Mouse (Mus musculus) left cerebral cortex, adult 2 months (tissue): Measurements from ENCODE around the gene Stx6. TPM values are rescaled to one million over a fixed set of nuclear protein-coding genes. Genes with fewer than 3 reads are reported as not detected.
A peak's percentile ranks its signal among the peaks of the same experiment; 100 is the strongest.

Source experiments
- DNase-seq, 2 experiments: peaks; one replicate each; pipeline ENCODE4 v3.0.0; 2021 to 2022; ENCODE audit warnings: low spot score in 2 of 2, mixed read lengths in 1 of 2; ENCODE audit errors: extremely low spot score in 1 of 2
- H3K27ac ChIP-seq: fragments of 200-600 bp; 2 replicates; pipeline ENCODE4 v1.8.1; 2022
- H3K4me3 ChIP-seq: fragments of 200-600 bp; 2 replicates; pipeline ENCODE4 v1.8.1; 2022
- CTCF ChIP-seq: fragments of 200-600 bp; IDR thresholded peaks from 2 replicates; pipeline ENCODE4 v1.8.1; 2022; ENCODE audit warnings: antibody characterized with exemption, mild to moderate bottlenecking, moderate library complexity
- intact Hi-C: fragments of 180-260 bp; cut with DNase I; formaldehyde crosslinking; loops from one replicate; pipeline ENCODE4 v1.15.1; 2025
- total RNA-seq, 2 experiments: library from RNA; stranded (reverse); gene quantifications; 2 replicates each; pipeline ENCODE4 v1.2.3; 2021

The Stx6 gene
- total RNA-seq, 2 experiments from 2014 or later: 114 to 120 TPM

GRCm38 (mm10) chr1:155223849-155224554 lies 65.5 kb downstream of the Stx6 start:
- peak; percentile 74 to 79 for DNase-seq
- no peak overlapping the region for H3K4me3 ChIP-seq
- intact Hi-C loops: no loop called here
- H3K27ac ChIP-seq: no peak overlapping the region
- peak; percentile 88 for TF ChIP-seq CTCF

- peak overlapping the region; percentile 68 for H3K27ac ChIP-seq
- DNase-seq: no peak
- no peak for TF ChIP-seq CTCF
- no peak overlapping the region for H3K4me3 ChIP-seq
- intact Hi-C loops: no loop called here
These were observed 71.2 kb downstream of the Stx6 start for GRCm38 (mm10) chr1:155229464-155230411.

GRCm38 (mm10) chr1:155232385-155232784 lies 73.9 kb downstream of the Stx6 start:
- intact Hi-C loops: no loop called here
- 0 out of 2 replicates have a peak overlapping the region, but pooled peaks have one; percentile 50 for H3K27ac ChIP-seq
- no peak for DNase-seq
- H3K4me3 ChIP-seq: no peak overlapping the region
- no peak for TF ChIP-seq CTCF

GRCm38 (mm10) chr1:155232786-155233185 lies 74.3 kb downstream of the Stx6 start:
- DNase-seq: no peak
- Histone ChIP-seq H3K27ac (peak overlapping the region; percentile 92; the same call in 1 of the 2 replicates), H3K4me3 (no peak overlapping the region)
- intact Hi-C loops: no loop called here
- TF ChIP-seq CTCF: no peak

- H3K27ac ChIP-seq: peak overlapping the region; percentile 92
- no peak for DNase-seq
- intact Hi-C loops: no loop called here
- TF ChIP-seq CTCF: no peak
- H3K4me3 ChIP-seq: no peak overlapping the region
These were observed 74.9 kb downstream of the Stx6 start for GRCm38 (mm10) chr1:155233378-155233777.

- no peak overlapping the region for H3K4me3 ChIP-seq
- intact Hi-C loops: loop anchor here (1.0 kb wide), 1 partner anchor 47 kb away; no protein-coding TSS in a partner anchor
- H3K27ac ChIP-seq: peak overlapping the region; percentile 92
- TF ChIP-seq CTCF: no peak
- peak in 1 of 2 experiments; percentile 49 for DNase-seq
These were observed 75.6 kb downstream of the Stx6 start for GRCm38 (mm10) chr1:155233931-155234607.

GRCm38 (mm10) chr1:155235641-155236040 lies 77.1 kb downstream of the Stx6 start:
- DNase-seq: no peak
- Histone ChIP-seq H3K4me3 (no peak overlapping the region), H3K27ac (peak overlapping the region; percentile 90)
- TF ChIP-seq CTCF: no peak
- intact Hi-C loops: no loop called here

- Histone ChIP-seq H3K27ac (peak overlapping the region; percentile 90), H3K4me3 (no peak overlapping the region)
- intact Hi-C loops: no loop called here
- TF ChIP-seq CTCF: no peak
- peak in 1 of 2 experiments; percentile 23 for DNase-seq
These were observed 78.0 kb downstream of the Stx6 start for GRCm38 (mm10) chr1:155236306-155237024.

GRCm38 (mm10) chr1:155237390-155237789 lies 78.9 kb downstream of the Stx6 start:
- no peak overlapping the region for H3K4me3 ChIP-seq
- H3K27ac ChIP-seq: peak overlapping the region; percentile 90
- no peak for TF ChIP-seq CTCF
- intact Hi-C loops: no loop called here
- DNase-seq: peak in 1 of 2 experiments; percentile 33

- intact Hi-C loops: no loop called here
- Histone ChIP-seq H3K27ac (peak overlapping the region; percentile 90), H3K4me3 (no peak overlapping the region)
- no peak for DNase-seq
- no peak for TF ChIP-seq CTCF
These were observed 79.6 kb downstream of the Stx6 start for GRCm38 (mm10) chr1:155238126-155238525.

- no peak overlapping the region for H3K4me3 ChIP-seq
- no peak for DNase-seq
- no peak for TF ChIP-seq CTCF
- peak overlapping the region; percentile 76 for H3K27ac ChIP-seq
- intact Hi-C loops: no loop called here
These were observed 80.7 kb downstream of the Stx6 start for GRCm38 (mm10) chr1:155239169-155239568.
